Mouse (Mus musculus) adrenal gland, adult (tissue): ENCODE data around the gene Wdr78.

ENCODE experiments used
- DNase-seq, 2 experiments: peaks; one replicate each; pipeline ENCODE4 v3.0.0; 2022 to 2023; ENCODE audit warnings: low spot score in 1 of 2; ENCODE audit not compliant: inconsistent age in 2 of 2

Gene Wdr78

GRCm38 (mm10) chr4:102988526-102988925 lies 125.8 kb downstream of the Wdr78 start:
- DNase-seq: no peak
